Mouse (Mus musculus): ENCODE results near the gene Nek6.

DNA sequence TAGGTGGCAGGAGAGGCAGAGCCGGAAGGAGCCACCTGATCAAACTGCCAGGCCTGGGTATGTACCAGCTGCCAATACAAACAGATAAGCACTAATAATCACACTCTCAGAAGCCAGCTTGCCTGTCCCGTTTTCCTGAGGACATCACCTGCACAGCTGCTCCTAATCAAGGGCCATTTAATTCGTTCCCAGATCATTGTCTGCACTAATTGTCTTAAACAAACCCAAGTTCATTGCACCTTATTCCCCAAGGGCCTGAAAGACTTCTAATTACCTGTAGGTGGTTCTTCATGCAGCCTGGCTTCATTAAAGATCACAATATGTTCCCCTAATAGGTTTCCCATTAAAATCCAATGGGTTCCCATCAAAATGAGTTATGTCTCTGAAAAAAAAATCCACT lies 49.1 kb upstream of the Nek6 start:
- no peak for TF ChIP-seq POLR2A (IDR thresholded peaks at IDR 0.05; ENCODE audit: insufficient read depth, low read depth, low read length)
- no peak for TF ChIP-seq CTCF (IDR thresholded peaks at IDR 0.05; ENCODE audit: insufficient read depth, low read depth, low read length)
